Mouse (Mus musculus) CH12.LX (cell line): ENCODE data around the gene Arpp21.

Experiments used
- BHLHE40 ChIP-seq: IDR thresholded peaks from 2 replicates; pipeline ENCODE4 v1.6.1; 2011; ENCODE audit warnings: mild to moderate bottlenecking, low read depth, low read length, improper control_type of control experiment
- CHD1 ChIP-seq: IDR thresholded peaks from 2 replicates; pipeline ENCODE4 v1.6.1; 2012; ENCODE audit warnings: low read depth, low read length, improper control_type of control experiment, inconsistent platforms
- CHD2 ChIP-seq: IDR thresholded peaks from 2 replicates; pipeline ENCODE4 v1.6.1; 2011; ENCODE audit warnings: low read length, improper control_type of control experiment
- CTCF ChIP-seq, 2 experiments: IDR thresholded peaks in 1 of 2; conservative IDR thresholded peaks in 1 of 2; 2 replicates each; pipeline ENCODE4 v1.5.1; 2011 to 2012; ENCODE audit warnings: low read depth in 2 of 2, low read length in 2 of 2, improper control_type of control experiment in 1 of 2, inconsistent platforms in 1 of 2, mild to moderate bottlenecking in 1 of 2, moderate library complexity in 1 of 2
- EP300 ChIP-seq: IDR thresholded peaks from 2 replicates; pipeline ENCODE4 v1.6.1; 2011; ENCODE audit warnings: low read length, improper control_type of control experiment
- POLR2AphosphoS2 ChIP-seq: IDR thresholded peaks from 2 replicates; pipeline ENCODE4 v1.6.1; 2011; ENCODE audit warnings: low read depth, low read length, improper control_type of control experiment
- ZC3H11A ChIP-seq: IDR thresholded peaks from 2 replicates; pipeline ENCODE4 v1.6.1; 2012; ENCODE audit warnings: low read depth, mild to moderate bottlenecking, inconsistent platforms, low read length, improper control_type of control experiment

DNA sequence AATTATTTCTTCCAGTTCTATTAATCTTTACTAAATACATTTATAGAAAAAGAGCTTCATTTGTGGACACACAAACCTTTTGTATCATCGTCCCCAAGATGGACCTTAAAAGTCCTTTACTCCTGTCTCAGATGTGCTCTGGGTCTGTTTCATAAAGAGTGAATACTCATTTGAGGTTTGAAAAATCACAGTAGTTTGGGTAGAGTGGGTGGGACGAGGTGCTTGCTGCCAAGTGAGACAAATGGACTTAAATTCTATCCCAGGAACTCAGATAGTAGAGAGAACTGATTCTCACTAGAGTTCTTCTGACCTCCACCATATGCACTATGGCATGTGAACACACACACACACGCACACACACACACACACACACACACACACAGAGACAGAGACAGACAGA, 16.1 kb upstream of the Arpp21 start:
- no peak for TF ChIP-seq CHD1
- TF ChIP-seq CHD2: no peak
- TF ChIP-seq BHLHE40: no peak
- no peak for TF ChIP-seq POLR2AphosphoS2
- no peak for TF ChIP-seq ZC3H11A
- no peak for TF ChIP-seq EP300
- TF ChIP-seq CTCF (conservative IDR thresholded peaks at IDR 0.05 in 1 of 2, IDR thresholded peaks at IDR 0.05 in 1 of 2; ENCODE audit: low read depth in 2 of 2, low read length in 2 of 2): no peak
